Mouse (Mus musculus) naive thymus-derived CD4-positive, alpha-beta T cell, adult 2 months (primary cell): ENCODE measurements around the gene Gm20696.
A peak's percentile ranks its signal among the peaks of the same experiment; 100 is the strongest.

Source experiments
- DNase-seq: peaks from one replicate; pipeline ENCODE4 v3.0.0-alpha.2; 2011; ENCODE audit warnings: low read depth

Gm20696 gene

GRCm38 (mm10) chr6:99330169-99330568 is 336.4 kb downstream of the Gm20696 start:
- DNase-seq = no peak

- DNase-seq = no peak
These were observed 338.0 kb downstream of the Gm20696 start for GRCm38 (mm10) chr6:99328634-99329033.

- DNase-seq = no peak
These were observed 338.5 kb downstream of the Gm20696 start for GRCm38 (mm10) chr6:99328146-99328545.

- DNase-seq = no peak
These were observed 338.9 kb downstream of the Gm20696 start for GRCm38 (mm10) chr6:99327721-99328120.

GRCm38 (mm10) chr6:99325881-99326280 is 340.7 kb downstream of the Gm20696 start:
- DNase-seq = no peak

- no peak for DNase-seq
These were observed 341.1 kb downstream of the Gm20696 start for GRCm38 (mm10) chr6:99325461-99325860.

- peak; percentile 60 for DNase-seq
These were observed 344.3 kb downstream of the Gm20696 start for GRCm38 (mm10) chr6:99322132-99322904.

GRCm38 (mm10) chr6:99320444-99320843 is 346.2 kb downstream of the Gm20696 start:
- no peak for DNase-seq

GRCm38 (mm10) chr6:99319415-99320405 is 346.9 kb downstream of the Gm20696 start:
- DNase-seq = no peak

GRCm38 (mm10) chr6:99314746-99315145 is 351.9 kb downstream of the Gm20696 start:
- DNase-seq = no peak

GRCm38 (mm10) chr6:99310529-99310928 is 356.1 kb downstream of the Gm20696 start:
- no peak for DNase-seq

- DNase-seq = no peak
These were observed 356.5 kb downstream of the Gm20696 start for GRCm38 (mm10) chr6:99310171-99310500.

GRCm38 (mm10) chr6:99309466-99310170 is 357.0 kb downstream of the Gm20696 start:
- DNase-seq = peak; percentile 87

GRCm38 (mm10) chr6:99305751-99306150 is 360.8 kb downstream of the Gm20696 start:
- DNase-seq = peak; percentile 41

- DNase-seq = peak; percentile 52
These were observed 361.4 kb downstream of the Gm20696 start for GRCm38 (mm10) chr6:99305236-99305635.

- peak; percentile 72 for DNase-seq
These were observed 363.7 kb downstream of the Gm20696 start for GRCm38 (mm10) chr6:99302662-99303435.

GRCm38 (mm10) chr6:99301923-99302322 is 364.7 kb downstream of the Gm20696 start:
- DNase-seq = no peak

- DNase-seq = no peak
These were observed 366.4 kb downstream of the Gm20696 start for GRCm38 (mm10) chr6:99300235-99300634.

- DNase-seq = no peak
These were observed 367.4 kb downstream of the Gm20696 start for GRCm38 (mm10) chr6:99299196-99299595.

- no peak for DNase-seq
These were observed 369.1 kb downstream of the Gm20696 start for GRCm38 (mm10) chr6:99297535-99297934.

GRCm38 (mm10) chr6:99295495-99295894 is 371.1 kb downstream of the Gm20696 start:
- no peak for DNase-seq
